Mouse (Mus musculus) ES-E14 (cell line): ENCODE measurements around the gene Slc12a5. TPM values are rescaled to one million over a fixed set of nuclear protein-coding genes. Genes with fewer than 3 reads are reported as not detected.

ENCODE experiments used
- DNase-seq: peaks from one replicate; pipeline ENCODE4 v3.0.0-alpha.2; 2013; ENCODE audit warnings: low read depth, low spot score
- H3K27ac ChIP-seq: 2 replicates; pipeline ENCODE4 v1.5.1; 2012; ENCODE audit warnings: low read depth, mild to moderate bottlenecking, low read length, moderate library complexity, mixed read lengths; ENCODE audit not compliant: poor library complexity, insufficient read depth, severe bottlenecking
- H3K36me3 ChIP-seq: 2 replicates; pipeline ENCODE4 v1.6.1; 2012; ENCODE audit warnings: mild to moderate bottlenecking, low read length, moderate library complexity, mixed read lengths; ENCODE audit not compliant: control insufficient read depth, poor library complexity, insufficient read depth, severe bottlenecking
- H3K4me1 ChIP-seq, 2 experiments: fragments of 150-350 bp in 1 of 2; sonication (generic) in 1 of 2; 2 replicates each; pipeline ENCODE4 v1.6.1; 2012; ENCODE audit warnings: low read length in 2 of 2, mild to moderate bottlenecking in 1 of 2, mixed read lengths in 1 of 2; ENCODE audit not compliant: control insufficient read depth in 2 of 2, insufficient read depth in 2 of 2, poor library complexity in 1 of 2
- H3K4me3 ChIP-seq, 2 experiments: fragments of 150-350 bp in 1 of 2; sonication (generic) in 1 of 2; 2 replicates each; pipeline ENCODE4 v1.5.1; 2012; ENCODE audit warnings: low read length in 2 of 2, low read depth in 1 of 2, mild to moderate bottlenecking in 1 of 2, mixed read lengths in 1 of 2; ENCODE audit not compliant: insufficient read depth in 1 of 2, poor library complexity in 1 of 2, severe bottlenecking in 1 of 2
- H3K9ac ChIP-seq: 2 replicates; pipeline ENCODE4 v1.6.1; 2012; ENCODE audit warnings: low read depth, mild to moderate bottlenecking, low read length, mixed read lengths; ENCODE audit not compliant: poor library complexity, insufficient read depth, severe bottlenecking
- H3K9me3 ChIP-seq: fragments of 150-350 bp; sonication (generic); 2 replicates; pipeline ENCODE4 v1.6.1; 2012; ENCODE audit warnings: low read depth, mild to moderate bottlenecking, low read length; ENCODE audit not compliant: control insufficient read depth, insufficient read depth
- CHD2 ChIP-seq: IDR thresholded peaks from 2 replicates; pipeline ENCODE4 v1.6.1; 2014; ENCODE audit warnings: mild to moderate bottlenecking, low read depth, low read length, inconsistent platforms
- HCFC1 ChIP-seq: IDR thresholded peaks from 2 replicates; pipeline ENCODE4 v1.6.1; 2012; ENCODE audit warnings: low read length, inconsistent platforms, borderline replicate concordance; ENCODE audit not compliant: insufficient read depth
- MAFK ChIP-seq: IDR thresholded peaks from 2 replicates; pipeline ENCODE4 v1.6.1; 2014; ENCODE audit warnings: mild to moderate bottlenecking, low read depth, low read length, inconsistent platforms; ENCODE audit not compliant: insufficient read depth
- ZC3H11A ChIP-seq: IDR thresholded peaks from 2 replicates; pipeline ENCODE4 v1.6.1; 2012; ENCODE audit warnings: low read depth, mild to moderate bottlenecking, inconsistent platforms, low read length, borderline replicate concordance
- ZNF384 ChIP-seq: IDR thresholded peaks from 2 replicates; pipeline ENCODE4 v1.6.1; 2012; ENCODE audit warnings: low read depth, low read length, inconsistent platforms
- in situ Hi-C, 2 experiments: fragments of 600-800 bp; cut with MboI; formaldehyde crosslinking; loops; one replicate each; pipeline ENCODE4 v1.15.1; 2025; ENCODE audit warnings: low sequenced_read_pairs in 2 of 2, inconsistent platforms in 1 of 2; ENCODE audit not compliant: unreplicated experiment in 2 of 2
- total RNA-seq: library from RNA; depleted of rRNA; stranded (reverse); fragments of 300-350 nt; gene quantifications from 2 replicates; pipeline ENCODE4 v1.2.3, GENCODE M21; 2012

Slc12a5 gene
- total RNA-seq, 1 experiment = 1.7 TPM

GRCm38 (mm10) chr2:165001958-165002357 is 41.4 kb downstream of the Slc12a5 start:
- no peak for DNase-seq
- in situ Hi-C loops = no loop called here
- TF ChIP-seq ZC3H11A (no peak), CHD2 (no peak), MAFK (no peak), ZNF384 (no peak), HCFC1 (no peak)
- Histone ChIP-seq H3K4me1 (no peaks in the 10 kb centered on the region), H3K9me3 (no peaks in the 10 kb centered on the region), H3K4me3 (peak overlapping the region in 1 of 2 experiments; percentile 23; a peak in 1 of 4 replicates), H3K36me3 (peaks cover 43% of the 10 kb centered on the region), H3K27ac (no peak overlapping the region), H3K9ac (no peak overlapping the region)

- Histone ChIP-seq H3K4me3 (no peak overlapping the region), H3K9ac (no peak overlapping the region), H3K36me3 (peaks cover 46% of the 10 kb centered on the region), H3K27ac (no peak overlapping the region), H3K9me3 (no peaks in the 10 kb centered on the region), H3K4me1 (no peaks in the 10 kb centered on the region)
- no peak for DNase-seq
- TF ChIP-seq MAFK (no peak), CHD2 (no peak), ZNF384 (no peak), ZC3H11A (no peak), HCFC1 (no peak)
- in situ Hi-C loops = no loop called here
These were observed 42.5 kb downstream of the Slc12a5 start for GRCm38 (mm10) chr2:165003108-165003507.

GRCm38 (mm10) chr2:165004237-165004636 is 43.6 kb downstream of the Slc12a5 start:
- no peak overlapping the region for H3K27ac ChIP-seq
- H3K9ac ChIP-seq = no peak overlapping the region
- H3K9me3 ChIP-seq = no peaks in the 10 kb centered on the region
- H3K4me3 ChIP-seq = no peak overlapping the region
- in situ Hi-C loops = no loop called here
- DNase-seq = no peak
- H3K36me3 ChIP-seq = peaks cover 56% of the 10 kb centered on the region
- TF ChIP-seq HCFC1 = no peak
- TF ChIP-seq CHD2 = no peak
- TF ChIP-seq MAFK = no peak
- no peak for TF ChIP-seq ZC3H11A
- no peaks in the 10 kb centered on the region for H3K4me1 ChIP-seq

- Histone ChIP-seq H3K36me3 (peaks cover 52% of the 10 kb centered on the region), H3K4me1 (no peaks in the 10 kb centered on the region), H3K9me3 (no peaks in the 10 kb centered on the region), H3K27ac (no peak overlapping the region), H3K9ac (no peak overlapping the region), H3K4me3 (no peak overlapping the region)
- in situ Hi-C loops = no loop called here
- no peak for DNase-seq
- no peak for TF ChIP-seq ZC3H11A
- no peak for TF ChIP-seq ZNF384
- no peak for TF ChIP-seq MAFK
- no peak for TF ChIP-seq CHD2
- TF ChIP-seq HCFC1 = no peak
These were observed 46.2 kb downstream of the Slc12a5 start for GRCm38 (mm10) chr2:165006813-165007212.

- Histone ChIP-seq H3K4me1 (no peaks in the 10 kb centered on the region), H3K27ac (no peak overlapping the region), H3K9me3 (no peaks in the 10 kb centered on the region), H3K9ac (no peak overlapping the region), H3K4me3 (no peak overlapping the region), H3K36me3 (peaks cover 47% of the 10 kb centered on the region)
- no peak for DNase-seq
- in situ Hi-C loops = no loop called here
- TF ChIP-seq CHD2 (no peak), HCFC1 (no peak), ZNF384 (no peak), MAFK (no peak)
These were observed 47.4 kb downstream of the Slc12a5 start for GRCm38 (mm10) chr2:165007986-165008385.
